Mouse (Mus musculus) left cerebral cortex, adult 2 months (tissue): ENCODE data around the gene Col5a1. TPM values are rescaled to one million over a fixed set of nuclear protein-coding genes. Genes with fewer than 3 reads are reported as not detected.

Source experiments
- DNase-seq, 2 experiments: peaks; one replicate each; pipeline ENCODE4 v3.0.0; 2021 to 2022; ENCODE audit warnings: low spot score in 2 of 2, mixed read lengths in 1 of 2; ENCODE audit errors: extremely low spot score in 1 of 2
- H3K27ac ChIP-seq: fragments of 200-600 bp; 2 replicates; pipeline ENCODE4 v1.8.1; 2022
- H3K4me3 ChIP-seq: fragments of 200-600 bp; 2 replicates; pipeline ENCODE4 v1.8.1; 2022
- CTCF ChIP-seq: fragments of 200-600 bp; IDR thresholded peaks from 2 replicates; pipeline ENCODE4 v1.8.1; 2022; ENCODE audit warnings: antibody characterized with exemption, mild to moderate bottlenecking, moderate library complexity
- intact Hi-C: fragments of 180-260 bp; cut with DNase I; formaldehyde crosslinking; loops from one replicate; pipeline ENCODE4 v1.15.1; 2025
- total RNA-seq, 2 experiments: library from RNA; stranded (reverse); gene quantifications; 2 replicates each; pipeline ENCODE4 v1.2.3; 2021

The Col5a1 gene
- total RNA-seq, 2 experiments from 2014 or later = 6.9 to 10.1 TPM

GRCm38 (mm10) chr2:27983884-27984283 lies 97.7 kb downstream of the Col5a1 start:
- Histone ChIP-seq H3K27ac (no peak overlapping the region), H3K4me3 (no peak overlapping the region)
- peak; percentile 38 to 51 for DNase-seq
- TF ChIP-seq CTCF = peak; percentile 68
- intact Hi-C loops = loop anchor here (2.0 to 5.0 kb wide), 3 partner anchors 218 to 437 kb away; no protein-coding TSS in a partner anchor

- H3K27ac ChIP-seq = no peak overlapping the region
- intact Hi-C loops = loop anchor here (5.0 kb wide), 1 partner anchor 206 kb away; the partner anchor contains the start of gene Olfm1
- DNase-seq = no peak
- TF ChIP-seq CTCF = no peak
- H3K4me3 ChIP-seq = no peak overlapping the region
Observed at GRCm38 (mm10) chr2:27986751-27987150, 100.5 kb downstream of the Col5a1 start.

GRCm38 (mm10) chr2:27990430-27991211 lies 104.4 kb downstream of the Col5a1 start:
- intact Hi-C loops = loop anchor here (5.0 kb wide), 1 partner anchor 77 kb away; no protein-coding TSS in a partner anchor
- H3K27ac ChIP-seq = peak overlapping the region; percentile 45; the same call in 1 of the 2 replicates
- peak in 1 of 2 experiments; percentile 23 for DNase-seq

GRCm38 (mm10) chr2:27993416-27993815 lies 107.2 kb downstream of the Col5a1 start:
- intact Hi-C loops = loop anchor here (5.0 kb wide), 1 partner anchor 74 kb away; no protein-coding TSS in a partner anchor
- no peak for TF ChIP-seq CTCF
- DNase-seq = no peak
- Histone ChIP-seq H3K27ac (no peak overlapping the region), H3K4me3 (no peak overlapping the region)

More at GRCm38 (mm10) chr2:27990430-27991211, 104.4 kb downstream of the Col5a1 start:
- H3K4me3 ChIP-seq = no peak overlapping the region
- TF ChIP-seq CTCF = no peak

- Histone ChIP-seq H3K4me3 (no peak overlapping the region), H3K27ac (no peak overlapping the region)
- TF ChIP-seq CTCF = no peak
- DNase-seq = no peak
- intact Hi-C loops = no loop called here
Observed at GRCm38 (mm10) chr2:27999996-28000583, 113.9 kb downstream of the Col5a1 start.

- Histone ChIP-seq H3K27ac (no peak overlapping the region), H3K4me3 (no peak overlapping the region)
- TF ChIP-seq CTCF = no peak
- DNase-seq = no peak
- intact Hi-C loops = no loop called here
Observed at GRCm38 (mm10) chr2:28000660-28001059, 114.4 kb downstream of the Col5a1 start.

- TF ChIP-seq CTCF = no peak
- Histone ChIP-seq H3K4me3 (no peak overlapping the region), H3K27ac (no peak overlapping the region)
- intact Hi-C loops = no loop called here
- DNase-seq = no peak
Observed at GRCm38 (mm10) chr2:28001206-28001605, 115.0 kb downstream of the Col5a1 start.

- no peak for DNase-seq
- intact Hi-C loops = no loop called here
- no peak for TF ChIP-seq CTCF
- Histone ChIP-seq H3K4me3 (no peak overlapping the region), H3K27ac (no peak overlapping the region)
Observed at GRCm38 (mm10) chr2:28005187-28005586, 119.0 kb downstream of the Col5a1 start.

- Histone ChIP-seq H3K4me3 (no peak overlapping the region), H3K27ac (no peak overlapping the region)
- DNase-seq = no peak
- no peak for TF ChIP-seq CTCF
- intact Hi-C loops = no loop called here
Observed at GRCm38 (mm10) chr2:28008261-28008660, 122.0 kb downstream of the Col5a1 start.

- no peak for DNase-seq
Observed at GRCm38 (mm10) chr2:28012367-28012766, 126.1 kb downstream of the Col5a1 start.

GRCm38 (mm10) chr2:28014778-28015177 lies 128.6 kb downstream of the Col5a1 start:
- intact Hi-C loops = no loop called here
- no peak for DNase-seq
- no peak for TF ChIP-seq CTCF
- H3K4me3 ChIP-seq = no peak overlapping the region
- H3K27ac ChIP-seq = no peak overlapping the region

More at GRCm38 (mm10) chr2:28012367-28012766, 126.1 kb downstream of the Col5a1 start:
- TF ChIP-seq CTCF = no peak
- no peak overlapping the region for H3K27ac ChIP-seq
- H3K4me3 ChIP-seq = no peak overlapping the region
- intact Hi-C loops = no loop called here

- H3K27ac ChIP-seq = no peak overlapping the region
- TF ChIP-seq CTCF = no peak
- intact Hi-C loops = no loop called here
- DNase-seq = no peak
- no peak overlapping the region for H3K4me3 ChIP-seq
Observed at GRCm38 (mm10) chr2:28024416-28024815, 138.2 kb downstream of the Col5a1 start.
